Mouse (Mus musculus) liver, embryonic 14.5 days (tissue): ENCODE measurements at regions not wholly inside any gene's neighbourhood (a gene's known extent, or its start where the extent isn't known, plus 50 kb on each side); places are given as distances from the start of the nearest gene placed in this dataset.

Experiments used
- CTCF ChIP-seq: IDR thresholded peaks from 2 replicates; pipeline ENCODE4 v1.5.1; 2016; ENCODE audit warnings: antibody characterized with exemption, low read depth, control low read depth
- EP300 ChIP-seq: IDR thresholded peaks from 2 replicates; pipeline ENCODE4 v1.6.1; 2016; ENCODE audit warnings: antibody characterized with exemption, low read depth

DNA sequence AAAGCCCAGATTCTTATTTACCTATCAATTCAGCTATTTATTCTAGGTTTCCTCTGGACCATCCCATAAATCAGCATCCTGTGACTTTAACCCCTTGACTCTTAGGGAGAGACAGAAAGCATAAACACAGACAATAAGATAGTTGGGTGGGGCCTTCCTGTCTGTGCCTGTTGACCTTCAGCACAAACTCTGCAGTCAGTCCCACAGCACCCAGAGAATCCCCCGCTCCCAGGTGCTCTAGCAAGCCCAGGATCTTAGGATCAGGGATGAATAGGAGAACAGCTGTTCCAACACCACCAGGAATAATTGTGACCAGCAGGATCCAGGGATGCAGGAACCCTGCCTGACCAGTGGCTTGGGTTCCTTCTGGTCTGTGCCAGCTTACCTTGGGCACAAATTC is 107.8 kb downstream of the Basp1 start:
- TF ChIP-seq CTCF (no peak), EP300 (no peak)
